Mouse (Mus musculus): ENCODE data around the gene Arl5c. TPM values are rescaled to one million over a fixed set of nuclear protein-coding genes. Genes with fewer than 3 reads are reported as not detected.

Arl5c gene
- total RNA-seq, 2 experiments from 2014 or later, result 1.2 TPM

DNA sequence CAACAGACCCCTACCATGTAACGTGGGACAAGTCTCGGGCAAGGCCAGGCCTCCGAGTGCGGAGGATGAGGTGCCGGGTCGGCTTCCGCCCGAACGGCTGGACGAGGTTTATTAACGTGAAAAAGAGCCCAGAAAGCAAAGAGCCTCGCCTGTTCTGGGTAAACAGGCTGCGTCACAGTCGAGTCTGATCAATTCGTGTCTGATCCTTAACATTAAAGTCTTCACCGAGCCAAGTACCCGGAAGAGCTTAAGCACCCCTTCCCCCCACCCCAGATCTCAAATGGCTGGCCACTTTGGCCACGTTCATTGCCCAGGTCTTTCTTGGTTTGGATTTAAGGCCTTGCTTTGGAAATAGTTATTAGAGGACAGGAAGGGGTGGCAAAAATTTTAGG is 31.3 kb upstream of the Arl5c start:
- peak overlapping the region; percentile 98 for H3K27ac ChIP-seq
- TF ChIP-seq CTCF (IDR thresholded peaks at IDR 0.05), result no peak
- peak overlapping the region; percentile 80 for H3K4me3 ChIP-seq
- intact Hi-C loops (cut with DNase I), result loop anchor here (5.0 kb wide), 1 partner anchor 175 kb away; the partner anchor contains the start of gene Cdk12
- DNase-seq (ENCODE audit: extremely low spot score in 1 of 2, low spot score in 2 of 2), result no peak

DNA sequence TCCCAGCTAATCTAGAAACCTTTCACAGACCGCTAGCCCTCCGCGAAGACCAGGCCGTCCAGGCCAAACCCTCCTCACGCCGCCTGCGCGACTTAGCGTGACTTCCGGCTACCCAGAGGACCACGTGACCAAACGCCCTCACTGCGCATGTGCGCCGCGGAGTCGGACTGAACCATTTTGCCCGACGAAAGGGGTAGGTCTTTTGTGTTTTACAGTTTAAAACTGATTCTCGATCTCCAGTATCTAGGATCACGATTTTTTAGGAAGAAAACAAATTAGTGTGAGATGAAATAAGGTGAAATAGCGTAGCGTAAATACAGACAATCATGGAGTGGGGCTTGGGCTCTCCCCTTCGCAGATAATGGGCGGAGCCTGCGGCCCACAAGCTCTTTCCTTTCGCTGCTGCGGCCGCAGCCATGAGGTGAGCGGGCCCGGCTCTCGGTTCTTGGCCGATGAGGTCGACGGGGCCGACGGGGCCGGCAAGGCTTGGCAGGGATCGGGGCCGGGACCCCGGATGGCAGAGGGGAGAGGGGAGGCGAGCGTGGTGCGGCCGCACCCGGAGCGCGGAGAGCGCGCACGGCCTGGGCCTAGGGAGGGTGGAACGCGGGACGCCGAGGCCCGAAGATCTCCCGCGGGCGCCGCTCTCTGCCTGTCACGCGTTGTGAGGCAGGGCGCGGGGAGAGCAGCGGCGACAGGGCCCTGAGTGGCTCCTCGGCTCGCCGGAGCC is 30.8 kb upstream of the Arl5c start, which contains the start of gene Rpl19:
Gene Rpl19, plus strand, starts transcription at position 141 of the 727 bp plus-strand sequence.
- intact Hi-C loops (cut with DNase I), result loop anchor here (5.0 kb wide), 1 partner anchor 176 kb away; the partner anchor contains the start of gene Cdk12
- DNase-seq (ENCODE audit: extremely low spot score in 1 of 2, low spot score in 2 of 2), result peak; percentile 88 to 92

DNA sequence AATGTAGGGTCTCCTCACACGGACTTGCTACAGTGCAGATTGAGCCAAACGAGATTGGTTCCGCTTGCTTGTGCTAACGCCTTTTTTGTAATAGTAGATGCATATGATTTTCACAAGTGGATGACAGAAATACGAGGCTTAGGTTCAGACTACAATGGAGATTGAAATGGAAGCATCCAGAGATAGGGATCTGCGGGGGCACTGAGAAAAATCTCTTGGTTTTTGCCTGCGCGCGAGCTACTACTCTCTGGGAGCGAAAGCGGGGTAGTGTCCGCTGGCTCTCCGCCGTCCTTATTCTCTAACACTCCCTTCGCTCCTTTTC is 30.2 kb upstream of the Arl5c start:
- Histone ChIP-seq H3K27ac (peak overlapping the region; percentile 98), H3K4me3 (peak overlapping the region; percentile 80)
- no peak for DNase-seq (ENCODE audit: extremely low spot score in 1 of 2, low spot score in 2 of 2)
- intact Hi-C loops (cut with DNase I), result loop anchor here (5.0 kb wide), 1 partner anchor 176 kb away; the partner anchor contains the start of gene Cdk12
- TF ChIP-seq CTCF (IDR thresholded peaks at IDR 0.05), result no peak

More for the DNA sequence above, 30.8 kb upstream of the Arl5c start, which contains the start of gene Rpl19:
- Histone ChIP-seq H3K27ac (peak within 1 kb of the TSS; percentile 98), H3K4me3 (peak within 1 kb of the TSS; percentile 80)
- no peak for TF ChIP-seq CTCF (IDR thresholded peaks at IDR 0.05)

DNA sequence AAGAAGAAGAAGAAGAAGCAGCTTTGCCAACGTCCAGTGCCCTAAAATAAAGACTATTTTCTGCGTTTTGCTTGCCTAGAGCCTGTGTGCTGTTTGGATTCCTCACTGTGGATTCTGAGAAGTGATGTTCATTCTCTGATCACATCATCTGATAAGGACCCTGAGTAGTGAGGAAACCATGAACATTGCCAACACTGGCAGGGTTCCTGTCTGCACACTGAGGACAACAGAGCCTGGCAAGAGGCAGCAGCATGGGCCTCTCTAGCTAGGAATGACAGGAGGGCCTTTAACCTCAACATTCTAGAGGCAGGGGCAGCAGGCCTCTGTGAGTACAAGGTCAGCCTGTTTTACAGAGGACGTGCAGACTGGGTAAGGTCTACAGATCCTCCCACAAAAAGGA is 28.5 kb upstream of the Arl5c start:
- Histone ChIP-seq H3K27ac (no peak overlapping the region), H3K4me3 (no peak overlapping the region)
- no peak for DNase-seq (ENCODE audit: extremely low spot score in 1 of 2, low spot score in 2 of 2)
- intact Hi-C loops (cut with DNase I), result no loop called here
- TF ChIP-seq CTCF (IDR thresholded peaks at IDR 0.05), result no peak

DNA sequence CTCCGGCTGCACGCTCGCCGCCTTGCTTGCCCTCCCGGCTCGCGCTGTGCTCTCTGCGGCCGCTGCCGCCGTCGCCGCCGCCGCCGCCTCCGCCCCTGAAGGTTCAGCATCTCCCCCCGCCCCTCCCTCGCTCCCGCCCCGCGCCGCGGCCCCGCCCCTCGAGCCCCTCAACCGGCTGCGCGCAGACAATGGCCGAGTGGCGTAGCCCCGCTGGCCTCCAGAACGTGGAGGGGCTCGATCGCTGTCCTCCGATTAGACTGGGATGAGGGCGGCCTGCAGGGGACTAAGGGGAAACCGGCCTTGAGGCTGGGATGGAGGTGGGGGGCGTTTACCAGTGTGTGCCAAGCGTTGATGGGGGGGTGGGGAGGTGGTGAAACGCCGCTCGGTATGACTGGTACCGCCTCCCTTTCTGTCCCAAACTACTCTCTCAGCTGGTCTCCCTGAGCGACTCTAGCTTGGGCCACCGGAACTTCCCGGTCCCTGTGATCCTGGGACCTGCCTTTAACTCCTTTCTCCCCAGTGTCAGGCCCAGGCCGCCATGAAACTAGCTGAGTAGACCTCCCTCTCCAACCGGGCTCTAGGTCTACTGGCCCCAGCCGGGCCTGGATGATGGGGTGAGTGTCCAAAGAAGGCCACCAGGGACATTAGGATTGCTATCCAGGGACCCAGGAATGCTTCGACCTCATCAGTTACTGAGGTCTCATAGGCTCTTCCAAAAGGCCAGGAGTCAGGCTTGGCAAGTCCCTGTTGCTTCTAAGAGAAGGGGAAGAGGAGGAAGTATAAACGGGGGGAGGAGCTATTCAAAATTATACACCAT is 26.8 kb upstream of the Arl5c start, which contains the start of gene Cacnb1:
Gene Cacnb1, minus strand, starts transcription at position 480 of the 817 bp plus-strand sequence.
- no peak; the same call in 1 of the 2 replicates for TF ChIP-seq CTCF (IDR thresholded peaks at IDR 0.05)
- peak; percentile 62 for DNase-seq (ENCODE audit: extremely low spot score in 1 of 2, low spot score in 2 of 2)

DNA sequence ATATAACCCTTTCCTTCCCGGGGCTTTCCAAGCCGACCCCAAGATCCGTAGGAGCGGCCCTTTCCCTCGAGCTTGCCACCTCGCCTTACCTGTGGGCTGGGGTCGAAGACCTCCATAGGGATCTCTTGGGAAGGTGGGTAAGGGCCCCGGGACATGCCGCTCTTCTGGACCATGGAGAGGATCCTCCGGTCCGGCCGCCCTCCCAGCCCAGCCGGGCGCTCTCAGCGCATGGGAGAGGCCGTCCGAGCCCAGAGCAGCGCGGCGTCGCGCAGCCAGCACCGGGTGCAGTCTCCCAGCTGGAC is 26.2 kb upstream of the Arl5c start:
- peak overlapping the region; percentile 98 for H3K4me3 ChIP-seq

More for the DNA sequence above, 26.8 kb upstream of the Arl5c start, which contains the start of gene Cacnb1:
- H3K27ac ChIP-seq, result peak within 1 kb of the TSS; percentile 97
- peak within 1 kb of the TSS; percentile 98 for H3K4me3 ChIP-seq
- intact Hi-C loops (cut with DNase I), result no loop called here

DNA sequence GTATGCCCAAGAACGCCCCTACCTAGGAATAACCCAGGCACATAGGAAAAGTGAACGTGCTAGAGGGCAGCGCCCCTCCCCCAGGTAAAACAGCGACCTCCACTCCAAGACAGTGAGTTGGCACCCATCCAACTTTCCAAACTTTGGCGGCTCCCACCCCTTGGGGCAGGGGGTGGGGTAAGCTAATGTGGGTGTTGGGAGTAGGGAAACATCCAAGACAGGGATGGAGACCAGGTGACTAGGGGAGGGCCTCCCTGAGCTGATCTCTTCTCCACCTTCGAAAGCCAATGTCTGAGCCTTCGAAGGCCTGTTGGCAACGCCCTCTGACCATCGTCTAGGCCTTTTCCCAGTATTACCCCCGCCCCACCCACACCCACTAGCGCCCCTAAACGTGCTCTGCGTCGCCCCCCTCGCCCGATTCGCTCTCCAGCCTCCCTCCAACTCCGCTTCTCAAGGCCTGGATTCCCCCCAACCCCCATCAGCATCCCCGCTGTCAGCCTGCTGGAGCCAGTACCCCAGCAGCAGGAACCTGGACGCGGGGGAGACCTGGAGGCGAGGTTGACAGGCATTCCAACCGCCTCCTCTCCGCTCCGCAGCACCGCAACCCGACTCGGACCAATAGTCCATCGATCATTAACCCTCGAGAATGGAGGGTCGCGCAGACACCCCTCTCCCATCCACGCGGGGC is 25.7 kb upstream of the Arl5c start:
- no peak for TF ChIP-seq CTCF (IDR thresholded peaks at IDR 0.05)
- Histone ChIP-seq H3K27ac (peak overlapping the region; percentile 97), H3K4me3 (peak overlapping the region; percentile 98)
- peak in 1 of 2 experiments; percentile 65 for DNase-seq (ENCODE audit: extremely low spot score in 1 of 2, low spot score in 2 of 2)
- intact Hi-C loops (cut with DNase I), result no loop called here

More for the DNA sequence above, 26.2 kb upstream of the Arl5c start:
- no peak for TF ChIP-seq CTCF (IDR thresholded peaks at IDR 0.05)
- intact Hi-C loops (cut with DNase I), result no loop called here
- peak in 1 of 2 experiments; percentile 33 for DNase-seq (ENCODE audit: extremely low spot score in 1 of 2, low spot score in 2 of 2)
- H3K27ac ChIP-seq, result peak overlapping the region; percentile 97

DNA sequence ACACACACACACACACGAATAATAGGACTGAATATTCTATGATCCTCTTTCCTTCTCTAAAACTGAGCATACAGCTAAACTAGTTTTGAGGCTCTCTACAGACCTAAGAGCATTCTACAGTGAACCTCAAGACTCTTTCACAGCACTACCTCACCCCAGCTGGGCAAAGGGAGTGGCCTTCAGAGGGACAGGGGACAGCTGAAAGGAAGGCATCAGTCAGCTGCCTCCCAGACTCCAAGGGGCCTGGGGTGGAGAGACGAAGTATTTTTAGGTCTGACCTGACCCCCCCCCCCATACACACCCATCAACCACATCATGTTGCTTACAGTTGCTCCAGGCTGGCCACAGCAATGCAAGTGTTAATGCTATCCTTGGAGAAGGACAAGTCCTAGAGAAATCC is 25.1 kb upstream of the Arl5c start:
- TF ChIP-seq CTCF (IDR thresholded peaks at IDR 0.05), result no peak
- Histone ChIP-seq H3K27ac (peak overlapping the region; percentile 97), H3K4me3 (peak overlapping the region; percentile 98)
- no peak for DNase-seq (ENCODE audit: extremely low spot score in 1 of 2, low spot score in 2 of 2)
- intact Hi-C loops (cut with DNase I), result no loop called here

DNA sequence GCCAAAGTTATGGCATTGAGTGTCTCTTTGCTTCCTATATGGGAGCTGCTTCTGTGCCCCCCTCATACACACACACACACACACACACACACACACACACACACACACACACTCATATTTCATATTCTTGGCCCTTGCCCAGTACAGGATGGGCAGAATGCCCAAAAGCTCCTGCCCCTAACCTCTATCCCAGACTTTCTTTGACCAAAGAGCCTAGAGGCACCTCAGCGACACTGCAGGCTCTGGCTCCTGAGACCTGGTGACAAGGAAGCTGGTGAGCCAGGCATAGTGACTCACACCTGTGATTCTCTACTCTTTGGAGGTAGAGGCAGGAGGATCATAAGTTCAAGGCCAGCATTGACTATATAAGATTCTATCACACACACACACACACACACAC is 24.7 kb upstream of the Arl5c start:
- DNase-seq (ENCODE audit: extremely low spot score in 1 of 2, low spot score in 2 of 2), result peak in 1 of 2 experiments; percentile 26
- intact Hi-C loops (cut with DNase I), result no loop called here
- Histone ChIP-seq H3K4me3 (peak overlapping the region; percentile 44), H3K27ac (peak overlapping the region; percentile 94; the same call in 1 of the 2 replicates)
- TF ChIP-seq CTCF (IDR thresholded peaks at IDR 0.05), result no peak; the same call in 1 of the 2 replicates

DNA sequence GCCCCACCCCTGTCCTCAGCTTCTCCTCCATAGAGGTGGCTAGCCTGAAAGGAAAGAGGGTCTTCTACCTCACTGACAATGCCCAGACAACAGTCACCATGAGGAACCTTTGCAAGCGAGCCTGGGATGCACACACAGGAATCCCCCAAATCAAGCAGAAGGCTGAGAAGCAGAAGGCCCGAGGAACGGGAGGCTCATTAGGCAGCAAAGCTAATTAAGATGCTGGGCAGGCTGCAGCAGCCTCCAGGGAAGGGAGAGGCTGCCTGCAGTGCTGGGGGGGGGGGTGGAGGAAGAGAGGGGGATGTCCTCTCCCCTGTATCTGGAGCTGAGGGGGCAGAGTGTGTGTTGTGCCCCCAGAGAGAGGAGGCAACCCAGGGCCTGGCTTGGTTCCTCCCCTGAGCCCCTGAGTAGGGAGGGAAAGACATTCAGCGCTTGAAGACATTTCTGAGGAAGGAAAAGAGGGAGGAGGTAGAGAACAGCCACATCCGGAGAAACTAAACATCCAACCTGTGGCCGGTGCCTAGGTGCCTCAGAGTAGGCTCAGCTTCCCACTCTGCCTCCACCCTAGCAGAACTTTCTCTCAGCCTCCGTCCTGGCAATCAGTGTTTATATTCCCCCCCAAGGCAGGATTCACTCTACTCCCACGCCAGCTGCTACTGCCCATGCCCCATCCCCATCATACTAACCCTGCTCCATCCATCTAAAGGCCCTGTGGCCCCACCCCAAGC is 24.1 kb upstream of the Arl5c start:
- Histone ChIP-seq H3K27ac (peak overlapping the region; percentile 94), H3K4me3 (peak overlapping the region; percentile 44)
- no peak for TF ChIP-seq CTCF (IDR thresholded peaks at IDR 0.05)
- DNase-seq (ENCODE audit: extremely low spot score in 1 of 2, low spot score in 2 of 2), result peak in 1 of 2 experiments; percentile 36
- intact Hi-C loops (cut with DNase I), result no loop called here

All from left cerebral cortex, adult 2 months (tissue).